Mouse (Mus musculus): ENCODE results near the gene Btbd35f25. TPM values are rescaled to one million over a fixed set of nuclear protein-coding genes. Genes with fewer than 3 reads are reported as not detected.
"Not testable (repeated sequence)": the region's sequence is repeated elsewhere in the genome, so short reads cannot be mapped to it uniquely, and the experiment has no call there.

Btbd35f25 gene
- total RNA-seq (2022): not detected

DNA sequence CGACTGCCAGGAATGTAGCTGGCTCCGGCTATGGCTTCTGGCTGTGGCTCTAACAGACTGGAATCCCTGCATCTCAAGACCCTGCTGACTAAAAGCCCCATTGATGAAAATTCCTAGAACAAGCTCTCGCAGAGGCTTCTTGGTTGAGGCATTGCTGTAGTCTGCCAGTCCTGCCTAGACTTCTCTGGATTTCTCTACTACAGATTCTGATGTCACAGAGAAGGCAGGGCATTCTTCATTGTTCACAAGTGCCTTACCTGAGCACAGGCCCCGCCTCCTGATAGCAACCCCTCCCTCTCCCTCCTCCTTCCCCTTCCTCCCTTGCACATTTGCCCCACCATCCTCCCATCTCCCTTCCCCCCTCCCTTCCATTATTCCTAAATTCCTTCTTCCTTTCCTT is at the start of gene Btbd35f25:
Btbd35f25 (minus strand) TSS at position 101 of the 400 bp plus-strand sequence.
- DNase-seq (ENCODE audit: low spot score in 2 of 2): not testable (repeated sequence)

DNA sequence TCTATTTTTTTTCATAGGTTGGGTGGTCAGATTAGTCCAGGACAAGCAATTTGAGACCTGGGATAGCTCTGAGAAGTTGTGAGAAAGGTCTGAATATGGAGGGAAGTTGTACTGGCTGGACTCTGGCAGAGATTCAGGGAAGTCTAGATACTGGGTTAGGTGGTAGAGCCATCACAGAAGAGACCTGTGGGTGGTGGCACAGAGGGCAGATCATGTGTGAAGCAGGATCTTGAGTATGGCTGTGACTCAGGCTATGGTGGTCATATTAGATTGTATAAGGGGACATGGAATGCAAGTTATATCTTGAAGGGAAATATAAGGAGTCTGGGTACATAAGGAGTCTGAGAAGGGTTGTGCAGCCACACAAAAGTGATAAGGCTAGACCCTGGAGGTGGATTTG is 49.3 kb upstream of the Btbd35f25 start:
- DNase-seq (ENCODE audit: low spot score in 2 of 2): no peak

- no peak for DNase-seq (ENCODE audit: low spot score in 2 of 2)
Measured at GRCm38 (mm10) chrX:31764001-31764400, 47.0 kb upstream of the Btbd35f25 start.

DNA sequence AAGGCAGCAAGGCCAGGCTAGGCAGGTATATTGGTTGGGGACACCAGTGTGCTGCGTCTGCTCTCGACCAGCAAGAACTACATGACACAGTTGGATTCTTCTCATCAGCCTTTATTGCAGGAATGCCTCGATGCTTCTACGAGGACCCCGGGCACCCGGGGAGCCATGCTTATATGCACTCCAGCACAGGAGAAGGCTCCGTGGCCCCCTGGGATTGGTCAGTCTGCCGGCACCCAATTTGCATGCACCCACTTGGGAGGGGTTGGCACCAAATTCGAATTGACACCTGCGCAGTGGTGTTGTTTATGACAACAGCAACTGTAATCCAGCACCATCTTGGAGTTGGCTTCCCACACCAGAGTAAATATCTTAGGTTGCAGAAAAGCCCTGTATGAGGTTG is 28.1 kb upstream of the Btbd35f25 start:
- no peak for DNase-seq (ENCODE audit: low spot score in 2 of 2)

GRCm38 (mm10) chrX:31736958-31737357 is 20.0 kb upstream of the Btbd35f25 start:
- no peak for DNase-seq (ENCODE audit: low spot score in 2 of 2)

Other genes starting within 250 kb of the Btbd35f25 start
- gene Gm21883, start 142.9 kb downstream of the Btbd35f25 start, total RNA-seq (2022): not detected
- gene Spin2e, start 98.2 kb downstream of the Btbd35f25 start, total RNA-seq (2022): not detected
- gene Gm21637, start 244.9 kb upstream of the Btbd35f25 start, total RNA-seq (2022): not detected